ENCODE assay signal across 8 mouse cellular contexts in genomic region chr2:65818080-65818796, GRCm38 (mm10). TPM values are rescaled to one million over a fixed set of nuclear protein-coding genes. Genes with fewer than 3 reads are reported as not detected.
DNase-seq lines count a peak whose midpoint lies in the region; ATAC-seq lines count a peak whose summit lies in the region.

No protein-coding gene starts in this region.

- H3K9ac ChIP-seq in forebrain, embryonic 15.5 days (replicated peaks): no peak overlapping the region
- no peak overlapping the region for H3K9ac ChIP-seq in hindbrain, embryonic 11.5 days (ENCODE audit: low read depth, low read length)

- no peaks in the 10 kb centered on the region for H3K9me3 ChIP-seq in forebrain, embryonic 15.5 days
- H3K9me3 ChIP-seq in hindbrain, embryonic 11.5 days (ENCODE audit: control insufficient read depth, low read length): no peaks in the 10 kb centered on the region
- H3K9me3 ChIP-seq in limb, embryonic 10.5 days (replicated peaks): no peaks in the 10 kb centered on the region
- no peaks in the 10 kb centered on the region for H3K9me3 ChIP-seq in midbrain, embryonic 10.5 days (replicated peaks)

- no peaks in the 10 kb centered on the region for H3K36me3 ChIP-seq in forebrain, embryonic 15.5 days
- H3K36me3 ChIP-seq in hindbrain, embryonic 11.5 days (ENCODE audit: control insufficient read depth, insufficient read depth, low read length): no peaks in the 10 kb centered on the region
- H3K36me3 ChIP-seq in limb, embryonic 10.5 days: no peaks in the 10 kb centered on the region
- H3K36me3 ChIP-seq in midbrain, embryonic 10.5 days: no peaks in the 10 kb centered on the region

- no peaks in the 10 kb centered on the region for H3K27me3 ChIP-seq in forebrain, embryonic 15.5 days
- no peaks in the 10 kb centered on the region for H3K27me3 ChIP-seq in hindbrain, embryonic 11.5 days (ENCODE audit: control insufficient read depth, insufficient read depth, low read length)
- H3K27me3 ChIP-seq in limb, embryonic 10.5 days (ENCODE audit: low read depth, poor library complexity, severe bottlenecking): no peaks in the 10 kb centered on the region
- no peaks in the 10 kb centered on the region for H3K27me3 ChIP-seq in midbrain, embryonic 10.5 days (ENCODE audit: low read depth, poor library complexity, severe bottlenecking)

- peak overlapping the region; percentile 62 for H3K27ac ChIP-seq in forebrain, embryonic 15.5 days (replicated peaks)
- no peak overlapping the region for H3K27ac ChIP-seq in hindbrain, embryonic 11.5 days (ENCODE audit: low read depth, low read length)
- peak overlapping the region; percentile 81 for H3K27ac ChIP-seq in limb, embryonic 10.5 days
- H3K27ac ChIP-seq in midbrain, embryonic 10.5 days (replicated peaks): no peak overlapping the region

- WGBS in forebrain, embryonic 15.5 days: 52% methylated on average over 20 of the region's 20 CpGs
- WGBS in hindbrain, embryonic 11.5 days: 52% methylated on average over 20 of the region's 20 CpGs
- WGBS in limb, embryonic 10.5 days: 48% methylated on average over 20 of the region's 20 CpGs
- 65% methylated on average over 20 of the region's 20 CpGs for WGBS in midbrain, embryonic 10.5 days

- DNase-seq in urinary bladder, postnatal 25 days (ENCODE audit: low spot score): peak; percentile 3
- DNase-seq in urinary bladder, adult 18-20 months (ENCODE audit: low spot score in 2 of 2): no peak
- DNase-seq in hindbrain, embryonic 11.5 days (ENCODE audit: low spot score): peak; percentile 72
- peak; percentile 81 for DNase-seq in limb, embryonic 10.5 days (ENCODE audit: low spot score)
- DNase-seq in midbrain, embryonic 10.5 days (ENCODE audit: low spot score): peak; percentile 37
- peak; percentile 24 for DNase-seq in yolk sac, embryonic 10.5 days (ENCODE audit: low spot score)
- DNase-seq in cerebellum, adult 18-20 months: no peak

- H3K4me1 ChIP-seq in forebrain, embryonic 15.5 days: no peaks in the 10 kb centered on the region; the same call in 1 of the 2 replicates
- H3K4me1 ChIP-seq in hindbrain, embryonic 11.5 days (replicated peaks; ENCODE audit: control insufficient read depth, insufficient read depth, low read length): no peaks in the 10 kb centered on the region
- peaks cover 25% of the 10 kb centered on the region; the same call in 1 of the 2 replicates for H3K4me1 ChIP-seq in limb, embryonic 10.5 days
- 0 out of 2 replicates have a peak, but pooled peaks cover 3% of the 10 kb centered on the region for H3K4me1 ChIP-seq in midbrain, embryonic 10.5 days

- H3K4me3 ChIP-seq in forebrain, embryonic 15.5 days: 0 out of 2 replicates have a peak overlapping the region, but pooled peaks have one; percentile 8
- H3K4me3 ChIP-seq in hindbrain, embryonic 11.5 days (ENCODE audit: low read depth, low read length): no peak overlapping the region
- H3K4me3 ChIP-seq in limb, embryonic 10.5 days: peak overlapping the region; percentile 35; the same call in 1 of the 2 replicates
- peak overlapping the region; percentile 4; the same call in 1 of the 2 replicates for H3K4me3 ChIP-seq in midbrain, embryonic 10.5 days

- ATAC-seq in forebrain, embryonic 15.5 days (replicated peaks): peak; percentile 78
- peak; percentile 66; the same call in 1 of the 2 replicates for ATAC-seq in hindbrain, embryonic 11.5 days (ENCODE audit: low FRiP score)

- peak overlapping the region; percentile 26 for H3K4me2 ChIP-seq in forebrain, embryonic 15.5 days (replicated peaks)
- 0 out of 2 replicates have a peak overlapping the region, but pooled peaks have one; percentile 3 for H3K4me2 ChIP-seq in hindbrain, embryonic 11.5 days (replicated peaks; ENCODE audit: low read depth, low read length)

RNA-seq across cellular contexts. Expression of gene Csrnp3, which starts 27.3 kb away (rescaled TPM):
- 51.2 and 60.5 TPM in 2 replicates for polyA plus RNA-seq in forebrain, embryonic 15.5 days (2015; fragmentation: Nextera tagmentation; extraction: Ambion mirVana)
- polyA plus RNA-seq in hindbrain, embryonic 11.5 days (2014; fragmentation: Nextera tagmentation; extraction: Ambion mirVana): 17.3 and 32.3 TPM in 2 replicates
- polyA plus RNA-seq in limb, embryonic 10.5 days (2016; fragmentation: Nextera tagmentation; extraction: Ambion mirVana): 6.9 and 12.4 TPM in 2 replicates
- polyA plus RNA-seq in midbrain, embryonic 10.5 days (2016; fragmentation: Nextera tagmentation; extraction: Ambion mirVana): 8.0 and 13.7 TPM in 2 replicates

Comparison
In these comparisons a context has a peak if more than half of its experiments do, and no peak if none do; other contexts are left out.
1. DNase-seq: peak in urinary bladder, postnatal 25 days (single experiment), hindbrain, embryonic 11.5 days (single experiment), limb, embryonic 10.5 days (single experiment), midbrain, embryonic 10.5 days (single experiment) and yolk sac, embryonic 10.5 days (single experiment); none in urinary bladder, adult 18-20 months (0 of 2) and cerebellum, adult 18-20 months (0 of 2).
2. H3K27ac ChIP-seq: peak in forebrain, embryonic 15.5 days (single experiment) and limb, embryonic 10.5 days (single experiment); none in hindbrain, embryonic 11.5 days (single experiment) and midbrain, embryonic 10.5 days (single experiment).